Mouse (Mus musculus): ENCODE results near the gene Fgr. TPM values are rescaled to one million over a fixed set of nuclear protein-coding genes. Genes with fewer than 3 reads are reported as not detected.

The Fgr gene
- total and polyA plus RNA-seq, 2 experiments from 2014 or later, result 0.19 to 0.31 TPM

GRCm38 (mm10) chr4:132982999-132983398 is 9.1 kb downstream of the Fgr start:
- H3K36me3 ChIP-seq (replicated peaks; ENCODE audit: control insufficient read depth, insufficient read depth, low read length), result no peaks in the 10 kb centered on the region
- no peak overlapping the region for H3K4me2 ChIP-seq (ENCODE audit: low read depth, low read length)
- H3K4me3 ChIP-seq (ENCODE audit: low read depth, low read length), result no peak overlapping the region
- H3K27me3 ChIP-seq (ENCODE audit: control insufficient read depth, insufficient read depth, low read length), result no peaks in the 10 kb centered on the region
- H3K9me3 ChIP-seq (replicated peaks; ENCODE audit: control insufficient read depth, low read length), result no peaks in the 10 kb centered on the region
- TF ChIP-seq EP300 (IDR thresholded peaks at IDR 0.05; ENCODE audit: low read depth) (0 out of 2 replicates have a peak, but pooled peaks have one; percentile 44), CTCF (IDR thresholded peaks at IDR 0.05; ENCODE audit: low read depth) (no peak)
- no peak overlapping the region for H3K9ac ChIP-seq (replicated peaks; ENCODE audit: low read depth, low read length)
- DNase-seq (ENCODE audit: low spot score) (no peak), ATAC-seq (ENCODE audit: insufficient read depth, low read depth) (peak; percentile 62)
- H3K27ac ChIP-seq (ENCODE audit: low read depth), result peak overlapping the region; percentile 39
- H3K4me1 ChIP-seq (ENCODE audit: control insufficient read depth, insufficient read depth), result peaks cover 20% of the 10 kb centered on the region; the same call in 1 of the 2 replicates
- WGBS, result 46% methylated on average over 6 of the region's 6 CpGs

- no peak overlapping the region; the same call in 1 of the 2 replicates for H3K9ac ChIP-seq (replicated peaks; ENCODE audit: low read depth, low read length)
- DNase-seq (ENCODE audit: low spot score), result peak; percentile 65
- no peak for TF ChIP-seq EP300 (IDR thresholded peaks at IDR 0.05; ENCODE audit: low read depth)
- peaks cover 20% of the 10 kb centered on the region; the same call in 1 of the 2 replicates for H3K4me1 ChIP-seq (ENCODE audit: control insufficient read depth, insufficient read depth)
- no peak overlapping the region for H3K4me3 ChIP-seq (ENCODE audit: low read depth, low read length)
- peak overlapping the region; percentile 55 for H3K27ac ChIP-seq (ENCODE audit: low read depth)
- H3K4me2 ChIP-seq (ENCODE audit: low read depth, low read length), result no peak overlapping the region
- 0 out of 2 replicates have a peak, but pooled peaks have one; percentile 18 for ATAC-seq (ENCODE audit: insufficient read depth, low read depth)
- no peaks in the 10 kb centered on the region for H3K27me3 ChIP-seq (ENCODE audit: control insufficient read depth, insufficient read depth, low read length)
- 56% methylated on average over 7 of the region's 7 CpGs for WGBS
- H3K9me3 ChIP-seq (replicated peaks; ENCODE audit: control insufficient read depth, low read length), result no peaks in the 10 kb centered on the region
- no peaks in the 10 kb centered on the region for H3K36me3 ChIP-seq (replicated peaks; ENCODE audit: control insufficient read depth, insufficient read depth, low read length)
These were observed 10.0 kb downstream of the Fgr start for GRCm38 (mm10) chr4:132983664-132984512.

DNA sequence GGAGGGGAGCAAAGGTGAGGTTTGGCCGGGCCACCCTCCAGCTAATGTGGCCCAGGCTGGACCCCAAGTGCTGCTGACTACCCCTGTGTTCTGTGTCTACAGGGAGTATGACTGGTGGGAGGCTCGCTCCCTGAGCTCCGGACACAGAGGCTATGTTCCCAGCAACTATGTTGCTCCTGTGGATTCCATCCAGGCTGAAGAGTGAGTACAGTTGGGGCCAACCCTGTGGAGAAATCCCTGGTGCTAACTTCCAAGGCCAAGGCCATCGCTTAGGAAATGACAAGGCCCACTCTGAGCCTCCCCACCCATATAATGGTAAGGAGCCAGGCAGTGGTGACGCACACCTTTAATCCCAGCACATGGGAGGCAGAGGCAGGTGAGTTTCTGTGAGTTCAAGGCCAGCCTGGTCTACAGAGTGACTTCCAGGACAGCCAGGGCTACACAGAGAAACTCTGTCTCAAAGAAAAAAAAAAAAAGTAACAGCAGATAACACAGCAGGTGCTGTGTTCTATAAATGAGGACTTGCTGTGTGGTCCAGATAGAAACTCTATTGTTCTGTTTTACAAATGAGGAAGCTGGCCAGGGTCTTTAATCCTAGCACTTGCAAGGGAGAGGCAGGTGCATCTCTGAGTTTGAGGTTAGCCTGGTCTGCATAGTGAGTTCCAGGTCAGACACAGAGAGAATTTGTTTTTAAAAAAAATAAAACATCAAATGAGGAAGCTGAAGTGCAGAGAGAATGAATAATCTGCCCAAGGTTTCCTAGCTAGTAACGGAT is 14.9 kb downstream of the Fgr start:
- H3K27ac ChIP-seq (ENCODE audit: low read depth), result no peak overlapping the region
- no peak overlapping the region for H3K9ac ChIP-seq (replicated peaks; ENCODE audit: low read depth, low read length)
- no peaks in the 10 kb centered on the region for H3K9me3 ChIP-seq (replicated peaks; ENCODE audit: control insufficient read depth, low read length)
- H3K4me1 ChIP-seq (ENCODE audit: control insufficient read depth, insufficient read depth), result peaks cover 11% of the 10 kb centered on the region; the same call in 1 of the 2 replicates
- WGBS, result 89% methylated on average over 6 of the region's 6 CpGs
- no peak for DNase-seq (ENCODE audit: low spot score)
- H3K27me3 ChIP-seq (ENCODE audit: control insufficient read depth, insufficient read depth, low read length), result no peaks in the 10 kb centered on the region
- TF ChIP-seq EP300 (IDR thresholded peaks at IDR 0.05; ENCODE audit: low read depth) (no peak), CTCF (IDR thresholded peaks at IDR 0.05; ENCODE audit: low read depth) (no peak)
- no peak overlapping the region for H3K4me3 ChIP-seq (ENCODE audit: low read depth, low read length)
- ATAC-seq (ENCODE audit: insufficient read depth, low read depth), result no peak
- no peaks in the 10 kb centered on the region for H3K36me3 ChIP-seq (replicated peaks; ENCODE audit: control insufficient read depth, insufficient read depth, low read length)
- H3K4me2 ChIP-seq (ENCODE audit: low read depth, low read length), result no peak overlapping the region

DNA sequence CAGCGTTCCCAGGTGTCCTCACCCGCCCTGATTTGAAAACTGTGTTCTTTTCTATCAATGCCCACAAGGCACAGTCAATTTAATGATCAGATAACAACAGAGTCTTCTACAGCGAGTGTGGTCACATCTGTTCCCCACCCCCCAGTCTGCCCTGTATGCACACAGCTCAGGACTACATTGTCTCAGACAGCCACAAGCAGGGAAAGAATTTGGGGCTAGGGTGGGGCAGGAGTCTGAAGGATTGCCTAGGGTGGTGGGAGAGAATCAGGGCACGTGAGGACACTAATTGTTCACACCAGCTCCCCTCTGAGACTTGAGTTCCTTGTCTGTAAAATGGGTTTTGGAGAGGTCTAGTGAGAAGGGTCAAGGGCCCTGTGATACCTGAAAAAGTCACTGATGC is 19.7 kb downstream of the Fgr start:
- WGBS, result 68% methylated on average over 4 of the region's 4 CpGs
- TF ChIP-seq CTCF (IDR thresholded peaks at IDR 0.05; ENCODE audit: low read depth), result no peak
- TF ChIP-seq EP300 (IDR thresholded peaks at IDR 0.05; ENCODE audit: low read depth), result no peak
- Histone ChIP-seq H3K4me2 (ENCODE audit: low read depth, low read length) (no peak overlapping the region), H3K27ac (ENCODE audit: low read depth) (no peak overlapping the region), H3K36me3 (replicated peaks; ENCODE audit: control insufficient read depth, insufficient read depth, low read length) (no peaks in the 10 kb centered on the region), H3K27me3 (ENCODE audit: control insufficient read depth, insufficient read depth, low read length) (no peaks in the 10 kb centered on the region), H3K4me1 (ENCODE audit: control insufficient read depth, insufficient read depth) (no peaks in the 10 kb centered on the region), H3K9ac (replicated peaks; ENCODE audit: low read depth, low read length) (no peak overlapping the region), H3K9me3 (replicated peaks; ENCODE audit: control insufficient read depth, low read length) (no peaks in the 10 kb centered on the region), H3K4me3 (ENCODE audit: low read depth, low read length) (no peak overlapping the region)
- ATAC-seq (ENCODE audit: insufficient read depth, low read depth), result no peak
- DNase-seq (ENCODE audit: low spot score), result no peak

- Histone ChIP-seq H3K4me2 (ENCODE audit: low read depth, low read length) (no peak overlapping the region), H3K9me3 (replicated peaks; ENCODE audit: control insufficient read depth, low read length) (no peaks in the 10 kb centered on the region), H3K27me3 (ENCODE audit: control insufficient read depth, insufficient read depth, low read length) (no peaks in the 10 kb centered on the region), H3K4me3 (ENCODE audit: low read depth, low read length) (no peak overlapping the region), H3K9ac (replicated peaks; ENCODE audit: low read depth, low read length) (no peak overlapping the region), H3K4me1 (ENCODE audit: control insufficient read depth, insufficient read depth) (peaks cover 6% of the 10 kb centered on the region; the same call in 1 of the 2 replicates), H3K27ac (ENCODE audit: low read depth) (no peak overlapping the region), H3K36me3 (replicated peaks; ENCODE audit: control insufficient read depth, insufficient read depth, low read length) (no peaks in the 10 kb centered on the region)
- TF ChIP-seq CTCF (IDR thresholded peaks at IDR 0.05; ENCODE audit: low read depth) (0 out of 2 replicates have a peak, but pooled peaks have one; percentile 11), EP300 (IDR thresholded peaks at IDR 0.05; ENCODE audit: low read depth) (no peak)
- DNase-seq (ENCODE audit: low spot score) (no peak), ATAC-seq (ENCODE audit: insufficient read depth, low read depth) (no peak)
- 41% methylated on average over 14 of the region's 14 CpGs for WGBS
These were observed 23.8 kb downstream of the Fgr start for GRCm38 (mm10) chr4:132997469-132998237.

Measured in heart, postnatal 0 days (tissue).